Mouse (Mus musculus) CH12.LX (cell line): ENCODE results near the gene Tgfb1. TPM values are rescaled to one million over a fixed set of nuclear protein-coding genes. Genes with fewer than 3 reads are reported as not detected.

Experiments used
- DNase-seq: peaks from one replicate; pipeline ENCODE4 v3.0.0-alpha.2; 2013; ENCODE audit errors: extremely low read depth
- H3K27ac ChIP-seq: 2 replicates; pipeline ENCODE4 v1.5.1; 2012; ENCODE audit warnings: low read depth, mild to moderate bottlenecking, control low read depth, moderate library complexity; ENCODE audit not compliant: insufficient read depth
- H3K27me3 ChIP-seq: replicated peaks from 2 replicates; pipeline ENCODE3; 2012; ENCODE audit warnings: inconsistent platforms
- H3K36me3 ChIP-seq, 2 experiments: replicated peaks in 1 of 2; 2 replicates each; pipeline versions ENCODE3 to v1.6.1; 2012; ENCODE audit warnings: inconsistent platforms in 1 of 2, low read length in 1 of 2, mild to moderate bottlenecking in 1 of 2, mixed read lengths in 1 of 2, moderate library complexity in 1 of 2; ENCODE audit not compliant: control insufficient read depth in 1 of 2, insufficient read depth in 1 of 2
- H3K4me1 ChIP-seq, 2 experiments: 2 replicates each; pipeline ENCODE4 v1.6.1; 2012; ENCODE audit warnings: inconsistent platforms in 1 of 2, moderate library complexity in 1 of 2; ENCODE audit not compliant: insufficient read depth in 2 of 2, control insufficient read depth in 1 of 2
- H3K4me2 ChIP-seq: 2 replicates; pipeline ENCODE4 v1.6.1; 2012; ENCODE audit warnings: low read depth, mild to moderate bottlenecking, control low read depth; ENCODE audit not compliant: poor library complexity, insufficient read depth, severe bottlenecking
- H3K4me3 ChIP-seq, 3 experiments: fragments of 150-350 bp in 1 of 3; sonication (generic) in 1 of 3; replicated peaks in 1 of 3; 2 replicates each; pipeline versions ENCODE3 to v1.5.1; 2011 to 2012; ENCODE audit warnings: low read depth in 2 of 3, low read length in 2 of 3, mild to moderate bottlenecking in 2 of 3, moderate library complexity in 2 of 3, control low read depth in 1 of 3, improper control_type of control experiment in 1 of 3, inconsistent platforms in 1 of 3, mixed read lengths in 1 of 3; ENCODE audit not compliant: poor library complexity in 1 of 3
- H3K79me2 ChIP-seq: replicated peaks from 2 replicates; pipeline ENCODE4 v1.6.1; 2012; ENCODE audit warnings: mild to moderate bottlenecking, moderate library complexity; ENCODE audit not compliant: control insufficient read depth, poor library complexity, insufficient read depth, severe bottlenecking; ENCODE audit errors: extremely low read depth
- H3K9ac ChIP-seq: 2 replicates; pipeline ENCODE4 v1.6.1; 2012; ENCODE audit warnings: low read depth, mild to moderate bottlenecking, control low read depth, moderate library complexity; ENCODE audit not compliant: insufficient read depth
- H3K9me3 ChIP-seq: replicated peaks from 2 replicates; pipeline ENCODE3; 2012; ENCODE audit warnings: low read length, inconsistent platforms, mixed read lengths
- BHLHE40 ChIP-seq: IDR thresholded peaks from 2 replicates; pipeline ENCODE4 v1.6.1; 2011; ENCODE audit warnings: mild to moderate bottlenecking, low read depth, low read length, improper control_type of control experiment
- CHD1 ChIP-seq: IDR thresholded peaks from 2 replicates; pipeline ENCODE4 v1.6.1; 2012; ENCODE audit warnings: low read depth, low read length, improper control_type of control experiment, inconsistent platforms
- CHD2 ChIP-seq: IDR thresholded peaks from 2 replicates; pipeline ENCODE4 v1.6.1; 2011; ENCODE audit warnings: low read length, improper control_type of control experiment
- CTCF ChIP-seq, 2 experiments: IDR thresholded peaks in 1 of 2; conservative IDR thresholded peaks in 1 of 2; 2 replicates each; pipeline ENCODE4 v1.5.1; 2011 to 2012; ENCODE audit warnings: low read depth in 2 of 2, low read length in 2 of 2, improper control_type of control experiment in 1 of 2, inconsistent platforms in 1 of 2, mild to moderate bottlenecking in 1 of 2, moderate library complexity in 1 of 2
- E2F4 ChIP-seq: IDR thresholded peaks from 2 replicates; pipeline ENCODE4 v1.6.1; 2011; ENCODE audit warnings: low read depth, low read length, improper control_type of control experiment; ENCODE audit not compliant: insufficient replicate concordance
- ELF1 ChIP-seq: IDR thresholded peaks from 2 replicates; pipeline ENCODE4 v1.6.1; 2014; ENCODE audit warnings: low read depth, mild to moderate bottlenecking, inconsistent platforms, low read length, improper control_type of control experiment
- GABPA ChIP-seq: IDR thresholded peaks from 2 replicates; pipeline ENCODE4 v1.6.1; 2012; ENCODE audit warnings: low read depth, low read length, improper control_type of control experiment, inconsistent platforms; ENCODE audit not compliant: insufficient replicate concordance
- IRF4 ChIP-seq: IDR thresholded peaks from 2 replicates; pipeline ENCODE4 v1.6.1; 2014; ENCODE audit warnings: low read depth, mild to moderate bottlenecking, inconsistent platforms, low read length, improper control_type of control experiment
- JUN ChIP-seq: IDR thresholded peaks from 2 replicates; pipeline ENCODE4 v1.6.1; 2011; ENCODE audit warnings: low read depth, mild to moderate bottlenecking, low read length, improper control_type of control experiment, moderate library complexity; ENCODE audit not compliant: insufficient read depth
- KAT2A ChIP-seq: IDR thresholded peaks from 2 replicates; pipeline ENCODE4 v1.6.1; 2012; ENCODE audit warnings: low read length, improper control_type of control experiment, inconsistent platforms; ENCODE audit not compliant: insufficient replicate concordance
- MAFK ChIP-seq: IDR thresholded peaks from 2 replicates; pipeline ENCODE4 v1.6.1; 2011; ENCODE audit warnings: low read length, improper control_type of control experiment; ENCODE audit not compliant: insufficient replicate concordance
- MAZ ChIP-seq: IDR thresholded peaks from 2 replicates; pipeline ENCODE4 v1.6.1; 2012; ENCODE audit warnings: low read depth, mild to moderate bottlenecking, inconsistent platforms, low read length, improper control_type of control experiment, moderate library complexity
- MEF2A ChIP-seq: IDR thresholded peaks from 2 replicates; pipeline ENCODE4 v1.6.1; 2014; ENCODE audit warnings: low read depth, mild to moderate bottlenecking, inconsistent platforms, low read length, improper control_type of control experiment, borderline replicate concordance
- MYC ChIP-seq: IDR thresholded peaks from 2 replicates; pipeline ENCODE4 v1.6.1; 2011; ENCODE audit warnings: low read depth, mild to moderate bottlenecking, improper control_type of control experiment, low read length
- NELFE ChIP-seq: IDR thresholded peaks from 2 replicates; pipeline ENCODE4 v1.6.1; 2011; ENCODE audit warnings: low read depth, low read length, improper control_type of control experiment
- RAD21 ChIP-seq: IDR thresholded peaks from 2 replicates; pipeline ENCODE4 v1.6.1; 2011; ENCODE audit warnings: low read depth, mild to moderate bottlenecking, low read length, improper control_type of control experiment, moderate library complexity
- RCOR1 ChIP-seq: conservative IDR thresholded peaks from 2 replicates; pipeline ENCODE4 v1.6.1; 2012; ENCODE audit warnings: low read depth, mild to moderate bottlenecking, inconsistent platforms, low read length, improper control_type of control experiment
- TBP ChIP-seq: conservative IDR thresholded peaks from 2 replicates; pipeline ENCODE4 v1.6.1; 2011; ENCODE audit warnings: low read depth, low read length, improper control_type of control experiment
- TCF12 ChIP-seq: IDR thresholded peaks from 2 replicates; pipeline ENCODE4 v1.6.1; 2014; ENCODE audit warnings: low read depth, mild to moderate bottlenecking, inconsistent platforms, low read length, improper control_type of control experiment
- UBTF ChIP-seq: IDR thresholded peaks from 2 replicates; pipeline ENCODE4 v1.6.1; 2012; ENCODE audit warnings: low read depth, mild to moderate bottlenecking, inconsistent platforms, low read length, improper control_type of control experiment, moderate library complexity
- USF2 ChIP-seq: conservative IDR thresholded peaks from 2 replicates; pipeline ENCODE4 v1.6.1; 2011; ENCODE audit warnings: low read depth, low read length, improper control_type of control experiment
- ZC3H11A ChIP-seq: IDR thresholded peaks from 2 replicates; pipeline ENCODE4 v1.6.1; 2012; ENCODE audit warnings: low read depth, mild to moderate bottlenecking, inconsistent platforms, low read length, improper control_type of control experiment
- ZKSCAN1 ChIP-seq: IDR thresholded peaks from 2 replicates; pipeline ENCODE4 v1.6.1; 2012; ENCODE audit warnings: low read depth, inconsistent platforms, low read length, improper control_type of control experiment, borderline replicate concordance
- ZNF384 ChIP-seq: IDR thresholded peaks from 2 replicates; pipeline ENCODE4 v1.6.1; 2012; ENCODE audit warnings: low read depth, low read length, improper control_type of control experiment, inconsistent platforms
- dilution Hi-C: fragments of 300-500 bp; cut with MboI; formaldehyde crosslinking; loops from 2 replicates; pipeline ENCODE4 v1.14.3; 2020; ENCODE audit warnings: low sequenced_read_pairs; ENCODE audit not compliant: extremely low pct_unique_long_range_greater_than_20kb, extremely low pct_ligation_motif_present
- in situ Hi-C: fragments of 300-500 bp; cut with MboI; formaldehyde crosslinking; loops from 3 replicates; pipeline ENCODE4 v1.14.3; 2019; ENCODE audit warnings: low sequenced_read_pairs, low pct_ligation_motif_present, low pct_unique_long_range_greater_than_20kb, mixed read lengths
- polyA plus RNA-seq: library from polyadenylated mRNA; unstranded; fragments of >175 nt; gene quantifications from 2 replicates; pipeline ENCODE4 v1.2.1, GENCODE M21; 2012; ENCODE audit warnings: low read depth; ENCODE audit not compliant: insufficient read length
- total RNA-seq, 2 experiments: library from RNA; depleted of rRNA; stranded (reverse); fragments of 300-350 nt in 1 of 2; fragments of >200 nt in 1 of 2; gene quantifications; 2 replicates each; pipeline ENCODE4 v1.2.3; 2012 to 2014

The Tgfb1 gene
- total and polyA plus RNA-seq, 3 experiments = 9.2 to 109 (median 25.9) TPM

- Histone ChIP-seq H3K4me2 (no peak overlapping the region), H3K9me3 (no peaks in the 10 kb centered on the region), H3K4me1 (peaks cover 0 to 4% of the 10 kb centered on the region in 2 experiments; a peak in 1 of 4 replicates), H3K79me2 (peaks cover 5% of the 10 kb centered on the region), H3K36me3 (peaks cover 73 to 98% of the 10 kb centered on the region in 2 experiments), H3K27ac (no peak overlapping the region), H3K27me3 (no peaks in the 10 kb centered on the region), H3K4me3 (no peak overlapping the region), H3K9ac (no peak overlapping the region)
- in situ Hi-C loops = no loop called here
- no peak for TF ChIP-seq RCOR1
- TF ChIP-seq CTCF (conservative IDR thresholded peaks at IDR 0.05 in 1 of 2, IDR thresholded peaks at IDR 0.05 in 1 of 2; ENCODE audit: low read depth in 2 of 2, low read length in 2 of 2) = no peak
- TF ChIP-seq USF2 = no peak
- no peak for TF ChIP-seq RAD21
- TF ChIP-seq CHD1 = no peak
- no peak for TF ChIP-seq JUN
- TF ChIP-seq MYC = no peak
- no peak for TF ChIP-seq MAZ
- TF ChIP-seq ZKSCAN1 = no peak
- no peak for TF ChIP-seq TCF12
- dilution Hi-C loops = no loop called here
- DNase-seq = no peak
Measured at GRCm38 (mm10) chr7:25666381-25666780, 20.4 kb upstream of the Tgfb1 start.

- in situ Hi-C loops = no loop called here
- dilution Hi-C loops = no loop called here
- H3K4me1 ChIP-seq = peaks cover 0 to 3% of the 10 kb centered on the region in 2 experiments; a peak in 1 of 4 replicates
- no peak for DNase-seq
- H3K4me2 ChIP-seq = no peak overlapping the region
- no peak overlapping the region for H3K27ac ChIP-seq
- H3K9me3 ChIP-seq = peaks cover 3% of the 10 kb centered on the region
- H3K27me3 ChIP-seq = no peaks in the 10 kb centered on the region
- peaks cover 53 to 79% of the 10 kb centered on the region in 2 experiments for H3K36me3 ChIP-seq
- TF ChIP-seq USF2 = no peak
- no peak for TF ChIP-seq KAT2A
- no peak for TF ChIP-seq ZNF384
- TF ChIP-seq GABPA = no peak
- TF ChIP-seq IRF4 = no peak
- TF ChIP-seq UBTF = no peak
- TF ChIP-seq MEF2A = no peak
- no peak for TF ChIP-seq NELFE
- TF ChIP-seq BHLHE40 = no peak
- TF ChIP-seq TCF12 = no peak
- TF ChIP-seq RCOR1 = no peak
- TF ChIP-seq MAFK = no peak
- no peak for TF ChIP-seq E2F4
- no peak for TF ChIP-seq JUN
- no peak for TF ChIP-seq TBP
- TF ChIP-seq RAD21 = no peak
- TF ChIP-seq ZC3H11A = no peak
- no peak for TF ChIP-seq CHD2
- no peak for TF ChIP-seq ELF1
- H3K4me3 ChIP-seq = no peak overlapping the region
- no peak overlapping the region for H3K9ac ChIP-seq
- H3K79me2 ChIP-seq = no peaks in the 10 kb centered on the region
Measured at GRCm38 (mm10) chr7:25669158-25669557, 17.6 kb upstream of the Tgfb1 start.
